Mouse (Mus musculus) limb, embryonic 15.5 days (tissue): ENCODE measurements around the gene Fxyd6. TPM values are rescaled to one million over a fixed set of nuclear protein-coding genes. Genes with fewer than 3 reads are reported as not detected.

ENCODE experiments used
- ATAC-seq: fragments of 200-750 bp; cut with Nextera tagmentation; 2 replicates; pipeline ENCODE4 v1.8.0; 2017; ENCODE audit warnings: low read depth, moderate TSS enrichment; ENCODE audit not compliant: insufficient number of reproducible peaks, low FRiP score, low TSS enrichment
- H3K27ac ChIP-seq: fragments of 300-500 bp; sonication (generic); 2 replicates; pipeline ENCODE4 v1.5.1; 2015; ENCODE audit warnings: moderate library complexity, mild to moderate bottlenecking, inconsistent platforms
- H3K27me3 ChIP-seq: fragments of 300-500 bp; sonication (generic); 2 replicates; pipeline ENCODE4 v1.6.1; 2015; ENCODE audit warnings: inconsistent platforms
- H3K36me3 ChIP-seq: fragments of 300-500 bp; sonication (generic); 2 replicates; pipeline ENCODE4 v1.6.1; 2015; ENCODE audit warnings: inconsistent platforms
- H3K4me1 ChIP-seq: fragments of 300-500 bp; sonication (generic); 2 replicates; pipeline ENCODE4 v1.6.1; 2015; ENCODE audit warnings: inconsistent platforms
- H3K4me2 ChIP-seq: fragments of 300-500 bp; sonication (generic); 2 replicates; pipeline ENCODE4 v1.6.1; 2015; ENCODE audit warnings: mild to moderate bottlenecking, inconsistent platforms
- H3K4me3 ChIP-seq: fragments of 300-500 bp; sonication (generic); 2 replicates; pipeline ENCODE4 v1.5.1; 2015; ENCODE audit warnings: mild to moderate bottlenecking, inconsistent platforms
- H3K9ac ChIP-seq: fragments of 300-500 bp; sonication (generic); 2 replicates; pipeline ENCODE4 v1.6.1; 2015; ENCODE audit warnings: inconsistent platforms
- H3K9me3 ChIP-seq: fragments of 300-500 bp; sonication (generic); 2 replicates; pipeline ENCODE4 v1.6.1; 2016; ENCODE audit warnings: inconsistent platforms
- WGBS: fragments of 180-500 bp; shearing (Covaris S2); methylation state at CpG from one replicate; pipeline ENCODE4 v1.1.7; 2015; 5-methylcytosine and 5-hydroxymethylcytosine counted together
- polyA plus RNA-seq: library from polyadenylated mRNA; unstranded; fragments of >200 nt; fragmentation: Nextera tagmentation; extraction: Ambion mirVana; gene quantifications from 2 replicates; pipeline ENCODE4 v1.2.1, GENCODE M21; 2015

The Fxyd6 gene
- polyA plus RNA-seq, 1 experiment from 2014 or later: 122 TPM

- H3K36me3 ChIP-seq: peaks cover 8% of the 10 kb centered on the region; the same call in 1 of the 2 replicates
- ATAC-seq: no peak
- no peaks in the 10 kb centered on the region for H3K4me1 ChIP-seq
- H3K9ac ChIP-seq: no peak within 1 kb of the TSS
- no peak within 1 kb of the TSS for H3K4me3 ChIP-seq
- H3K4me2 ChIP-seq: no peak within 1 kb of the TSS
- WGBS: 62% methylated on average over 4 of the region's 4 CpGs
- no peaks in the 10 kb centered on the region for H3K9me3 ChIP-seq
- H3K27ac ChIP-seq: no peak within 1 kb of the TSS
- peaks cover 22% of the 10 kb centered on the region for H3K27me3 ChIP-seq
Observed at GRCm38 (mm10) chr9:45399434-45399833, 29.4 kb downstream of the Fxyd6 start, which contains the start of gene Fxyd2. TSS of gene Fxyd2 (plus strand) at chr9:45399669.

GRCm38 (mm10) chr9:45401851-45402250 lies 31.9 kb downstream of the Fxyd6 start:
- Histone ChIP-seq H3K36me3 (no peaks in the 10 kb centered on the region), H3K9ac (no peak overlapping the region), H3K4me3 (no peak overlapping the region), H3K27me3 (peaks cover 22% of the 10 kb centered on the region), H3K9me3 (no peaks in the 10 kb centered on the region), H3K27ac (no peak overlapping the region), H3K4me2 (no peak overlapping the region), H3K4me1 (no peaks in the 10 kb centered on the region)
- ATAC-seq: no peak
- WGBS: 48% methylated on average over 4 of the region's 4 CpGs

GRCm38 (mm10) chr9:45402957-45403356 lies 33.0 kb downstream of the Fxyd6 start:
- no peaks in the 10 kb centered on the region for H3K36me3 ChIP-seq
- 44% methylated on average over 2 of the region's 2 CpGs for WGBS
- no peak overlapping the region for H3K9ac ChIP-seq
- no peak for ATAC-seq
- H3K27ac ChIP-seq: no peak overlapping the region
- H3K4me1 ChIP-seq: peaks cover 4% of the 10 kb centered on the region
- no peaks in the 10 kb centered on the region for H3K9me3 ChIP-seq
- H3K27me3 ChIP-seq: peaks cover 22% of the 10 kb centered on the region
- no peak overlapping the region for H3K4me2 ChIP-seq
- H3K4me3 ChIP-seq: no peak overlapping the region

GRCm38 (mm10) chr9:45405694-45406093 lies 35.7 kb downstream of the Fxyd6 start:
- Histone ChIP-seq H3K27ac (no peak overlapping the region), H3K4me2 (no peak overlapping the region), H3K9me3 (no peaks in the 10 kb centered on the region), H3K36me3 (no peaks in the 10 kb centered on the region), H3K27me3 (peaks cover 21% of the 10 kb centered on the region), H3K4me3 (no peak overlapping the region), H3K4me1 (peaks cover 11% of the 10 kb centered on the region), H3K9ac (no peak overlapping the region)
- 61% methylated on average over 5 of the region's 5 CpGs for WGBS
- ATAC-seq: no peak

GRCm38 (mm10) chr9:45406808-45407207 lies 36.8 kb downstream of the Fxyd6 start:
- ATAC-seq: no peak
- WGBS: 81% methylated on average over 3 of the region's 3 CpGs
- Histone ChIP-seq H3K4me3 (no peak overlapping the region), H3K4me1 (peaks cover 11% of the 10 kb centered on the region), H3K4me2 (no peak overlapping the region), H3K9ac (no peak overlapping the region), H3K36me3 (no peaks in the 10 kb centered on the region), H3K27ac (no peak overlapping the region), H3K27me3 (peaks cover 21% of the 10 kb centered on the region), H3K9me3 (no peaks in the 10 kb centered on the region)

GRCm38 (mm10) chr9:45407706-45408675 lies 38.0 kb downstream of the Fxyd6 start:
- no peaks in the 10 kb centered on the region for H3K9me3 ChIP-seq
- no peak overlapping the region for H3K9ac ChIP-seq
- peaks cover 17% of the 10 kb centered on the region; the same call in 1 of the 2 replicates for H3K27me3 ChIP-seq
- WGBS: 34% methylated on average over 33 of the region's 33 CpGs
- H3K4me2 ChIP-seq: peak overlapping the region; percentile 42
- H3K27ac ChIP-seq: no peak overlapping the region
- peaks cover 15% of the 10 kb centered on the region for H3K4me1 ChIP-seq
- H3K4me3 ChIP-seq: peak overlapping the region; percentile 32
- ATAC-seq: peak; percentile 5; the same call in 1 of the 2 replicates
- H3K36me3 ChIP-seq: no peaks in the 10 kb centered on the region

- WGBS: 77% methylated on average over 5 of the region's 5 CpGs
- peaks cover 15% of the 10 kb centered on the region for H3K4me1 ChIP-seq
- H3K9me3 ChIP-seq: no peaks in the 10 kb centered on the region
- H3K36me3 ChIP-seq: no peaks in the 10 kb centered on the region
- ATAC-seq: no peak
- H3K27me3 ChIP-seq: peaks cover 5% of the 10 kb centered on the region; the same call in 1 of the 2 replicates
- H3K27ac ChIP-seq: no peak overlapping the region
- no peak overlapping the region for H3K9ac ChIP-seq
- H3K4me3 ChIP-seq: no peak overlapping the region
- H3K4me2 ChIP-seq: no peak overlapping the region
Observed at GRCm38 (mm10) chr9:45410193-45410592, 40.2 kb downstream of the Fxyd6 start.

- Histone ChIP-seq H3K4me2 (no peak overlapping the region), H3K27me3 (peaks cover 5% of the 10 kb centered on the region; the same call in 1 of the 2 replicates), H3K9ac (no peak overlapping the region), H3K4me1 (peaks cover 15% of the 10 kb centered on the region), H3K36me3 (no peaks in the 10 kb centered on the region), H3K4me3 (no peak overlapping the region), H3K9me3 (no peaks in the 10 kb centered on the region), H3K27ac (no peak overlapping the region)
- no peak for ATAC-seq
- 84% methylated on average over 2 of the region's 2 CpGs for WGBS
Observed at GRCm38 (mm10) chr9:45410614-45411013, 40.6 kb downstream of the Fxyd6 start.

- H3K27ac ChIP-seq: no peak overlapping the region
- H3K4me2 ChIP-seq: no peak overlapping the region
- H3K27me3 ChIP-seq: peaks cover 5% of the 10 kb centered on the region; the same call in 1 of the 2 replicates
- no peaks in the 10 kb centered on the region for H3K9me3 ChIP-seq
- 70% methylated on average over 3 of the region's 3 CpGs for WGBS
- H3K4me1 ChIP-seq: peaks cover 15% of the 10 kb centered on the region
- ATAC-seq: no peak
- no peak overlapping the region for H3K4me3 ChIP-seq
- no peaks in the 10 kb centered on the region for H3K36me3 ChIP-seq
- no peak overlapping the region for H3K9ac ChIP-seq
Observed at GRCm38 (mm10) chr9:45411111-45411510, 41.1 kb downstream of the Fxyd6 start.

GRCm38 (mm10) chr9:45411803-45412202 lies 41.8 kb downstream of the Fxyd6 start:
- WGBS: 19% methylated on average over 7 of the region's 7 CpGs
- Histone ChIP-seq H3K9me3 (no peaks in the 10 kb centered on the region), H3K4me3 (peak overlapping the region; percentile 20), H3K4me2 (peak overlapping the region; percentile 45), H3K4me1 (peaks cover 15% of the 10 kb centered on the region), H3K27me3 (peaks cover 5% of the 10 kb centered on the region; the same call in 1 of the 2 replicates), H3K27ac (no peak overlapping the region), H3K36me3 (no peaks in the 10 kb centered on the region), H3K9ac (no peak overlapping the region)
- ATAC-seq: no peak

- H3K4me3 ChIP-seq: peak overlapping the region; percentile 20
- H3K9ac ChIP-seq: no peak overlapping the region
- ATAC-seq: no peak
Observed at GRCm38 (mm10) chr9:45412287-45412686, 42.3 kb downstream of the Fxyd6 start.

More at GRCm38 (mm10) chr9:45412287-45412686, 42.3 kb downstream of the Fxyd6 start:
- H3K27me3 ChIP-seq: peaks cover 5% of the 10 kb centered on the region; the same call in 1 of the 2 replicates
- H3K27ac ChIP-seq: no peak overlapping the region
- H3K9me3 ChIP-seq: no peaks in the 10 kb centered on the region
- no peaks in the 10 kb centered on the region for H3K36me3 ChIP-seq
- 5% methylated on average over 10 of the region's 10 CpGs for WGBS
- H3K4me2 ChIP-seq: peak overlapping the region; percentile 45
- H3K4me1 ChIP-seq: peaks cover 15% of the 10 kb centered on the region
